Mouse (Mus musculus) gastrocnemius, adult 8-10 months (tissue): Measurements from ENCODE around the gene Fgfr2. TPM values are rescaled to one million over a fixed set of nuclear protein-coding genes. Genes with fewer than 3 reads are reported as not detected.

ENCODE experiments used
- DNase-seq, 2 experiments: peaks; one replicate each; pipeline ENCODE4 v3.0.0; 2022; ENCODE audit warnings: low spot score in 2 of 2
- total RNA-seq, 4 experiments: library from RNA; stranded (reverse); gene quantifications; 2 replicates each; pipeline ENCODE4 v1.2.4; 2022

The Fgfr2 gene
- total RNA-seq, 4 experiments from 2014 or later, result 0.17 to 1.3 (median 0.62) TPM

GRCm38 (mm10) chr7:130969507-130969906 is 2153.6 kb downstream of the Fgfr2 start:
- no peak for DNase-seq

- no peak for DNase-seq
These were observed 2154.1 kb downstream of the Fgfr2 start for GRCm38 (mm10) chr7:130969076-130969475.

GRCm38 (mm10) chr7:130968537-130968936 is 2154.6 kb downstream of the Fgfr2 start:
- DNase-seq, result peak in 1 of 2 experiments; percentile 53

DNA sequence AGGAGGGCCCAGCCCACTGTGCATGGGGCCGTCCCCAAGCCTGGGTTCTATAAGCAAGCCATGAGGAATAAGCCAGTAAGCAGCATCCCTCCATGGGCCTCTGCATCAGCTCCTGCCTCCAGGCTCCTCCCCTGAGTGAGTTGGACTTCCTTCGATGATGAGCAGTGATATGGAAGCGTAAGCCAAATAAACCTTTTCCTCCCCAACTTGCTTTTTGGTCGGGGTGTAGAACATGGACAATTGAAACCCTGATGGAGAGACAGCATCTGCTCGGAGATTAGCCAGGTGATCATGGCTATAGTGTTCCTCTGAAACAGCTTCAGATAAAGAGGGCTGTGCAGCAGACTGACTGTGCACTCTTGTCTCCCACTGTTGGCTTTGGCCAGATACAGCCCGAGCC is 2155.2 kb downstream of the Fgfr2 start:
- DNase-seq, result no peak

- no peak for DNase-seq
These were observed 2156.3 kb downstream of the Fgfr2 start for GRCm38 (mm10) chr7:130966876-130967275.

DNA sequence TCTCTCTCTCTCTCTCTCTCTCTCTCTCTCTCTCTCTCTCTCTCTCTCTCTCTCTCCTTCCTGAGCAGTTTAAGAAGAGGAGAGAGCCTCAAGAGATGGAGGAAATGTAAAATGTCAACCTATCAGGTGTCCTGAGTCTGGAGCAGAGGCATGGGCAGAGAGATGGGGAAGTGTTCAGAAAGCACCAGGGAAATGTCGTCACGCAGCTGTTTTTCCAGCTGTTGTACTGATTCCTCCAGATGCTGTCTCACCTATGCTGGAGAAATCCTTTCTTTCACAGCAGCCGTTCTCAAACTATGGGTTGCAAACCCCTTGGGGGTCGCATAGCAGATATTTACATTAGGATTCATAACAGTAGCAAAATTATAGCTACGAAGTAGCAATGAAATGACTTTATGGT is 2156.7 kb downstream of the Fgfr2 start:
- no peak for DNase-seq

- peak in 1 of 2 experiments; percentile 42 for DNase-seq
These were observed 2157.2 kb downstream of the Fgfr2 start for GRCm38 (mm10) chr7:130965909-130966365.

- DNase-seq, result no peak
These were observed 2157.8 kb downstream of the Fgfr2 start for GRCm38 (mm10) chr7:130965396-130965795.

DNA sequence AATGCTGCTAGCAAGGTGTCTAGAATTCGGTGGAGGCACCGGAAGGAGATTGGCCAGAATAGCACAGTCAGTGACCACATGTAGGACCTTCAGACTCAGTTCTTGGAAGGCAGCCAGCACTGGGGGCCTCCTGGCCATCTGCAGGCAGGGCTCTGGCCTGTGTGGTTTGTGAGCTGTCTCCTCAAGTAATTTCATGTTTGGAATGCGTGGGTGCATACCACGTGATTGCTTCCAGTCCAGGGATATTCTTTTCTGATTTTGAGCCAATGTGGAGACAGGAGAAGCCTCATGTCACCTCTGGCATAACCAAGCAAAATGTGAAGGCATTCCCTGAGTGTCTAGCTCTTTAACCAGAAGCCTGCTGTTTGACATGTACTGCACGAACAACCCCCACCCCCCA is 2158.5 kb downstream of the Fgfr2 start:
- DNase-seq, result peak in 1 of 2 experiments; percentile 57

DNA sequence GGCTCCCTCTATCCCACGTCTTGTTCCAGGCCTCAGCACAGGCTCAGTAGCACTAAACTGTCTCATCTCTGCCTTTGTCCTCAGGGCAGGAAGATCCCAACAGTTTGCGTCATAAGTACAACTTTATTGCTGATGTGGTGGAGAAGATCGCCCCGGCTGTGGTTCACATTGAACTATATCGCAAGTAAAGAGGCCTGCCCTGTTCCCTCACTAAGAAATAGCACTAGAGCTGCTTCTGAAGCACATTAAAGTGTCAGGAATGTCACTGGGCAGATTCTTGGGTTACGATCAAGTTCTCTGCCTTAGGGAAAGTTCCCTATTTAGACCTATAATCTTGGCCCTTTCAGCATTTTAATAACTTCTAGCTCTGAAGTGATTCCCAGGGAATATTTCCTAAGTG is 2161.7 kb downstream of the Fgfr2 start:
- DNase-seq, result no peak

DNA sequence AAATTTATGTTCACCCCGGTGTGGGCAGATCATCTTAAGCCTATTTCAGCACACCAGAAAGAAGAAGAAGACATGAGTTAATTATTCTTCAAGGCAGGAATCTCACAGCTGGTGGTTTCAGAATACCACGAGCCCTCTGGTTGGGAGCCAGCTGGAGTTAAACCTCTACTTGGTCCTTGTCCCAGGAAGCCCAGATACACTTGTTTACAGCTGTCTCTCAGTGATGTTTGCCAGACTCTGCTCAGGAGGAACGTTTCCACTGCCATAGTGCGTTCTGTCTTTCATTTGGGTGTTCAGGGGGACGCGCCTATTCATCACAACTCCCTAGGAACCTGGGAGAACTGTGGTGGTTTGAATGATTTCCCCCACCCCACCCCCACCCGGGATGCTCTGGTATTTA is 2163.3 kb downstream of the Fgfr2 start:
- DNase-seq, result peak; percentile 86 to 88

DNA sequence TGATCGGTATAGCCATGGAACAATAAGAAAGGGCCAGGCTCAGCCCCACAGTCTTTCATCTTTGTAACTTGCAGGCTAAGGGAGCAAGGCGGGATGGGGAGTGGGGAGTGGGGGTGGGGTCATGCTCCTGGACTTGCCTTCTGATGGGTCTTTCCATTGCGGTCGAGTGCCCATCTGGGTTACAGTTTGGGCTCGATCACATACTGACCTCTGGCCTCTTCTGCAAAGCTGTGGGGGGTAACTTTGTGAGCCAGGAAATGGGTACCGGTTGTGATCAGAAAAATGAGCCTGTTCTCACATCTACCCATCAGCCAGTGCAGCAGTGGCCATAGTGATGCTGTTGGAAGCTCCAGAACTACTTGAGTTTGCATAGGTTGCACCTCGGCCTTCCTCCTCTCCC is 2164.6 kb downstream of the Fgfr2 start:
- no peak for DNase-seq

DNA sequence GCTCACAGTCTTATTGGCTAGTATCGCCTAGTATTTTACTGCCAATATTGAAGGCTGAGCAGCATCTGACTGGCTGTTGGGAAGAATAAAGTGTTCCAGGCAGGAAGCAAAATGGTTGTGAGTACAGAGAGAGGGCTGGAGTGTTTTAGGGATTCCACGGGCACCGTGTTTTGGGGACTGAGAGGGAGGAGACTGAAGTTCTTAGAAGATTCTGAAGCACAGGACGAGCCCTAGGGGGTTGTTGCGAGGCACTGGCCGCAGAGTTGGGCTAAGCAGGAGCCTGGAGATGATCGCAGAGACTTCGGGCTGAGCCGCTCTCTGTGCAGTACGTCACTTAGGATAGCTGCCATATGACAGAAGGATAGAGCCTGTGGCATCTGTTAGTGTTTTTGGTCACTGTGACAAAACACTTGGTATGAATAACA is 2169.0 kb downstream of the Fgfr2 start:
- DNase-seq, result no peak

- DNase-seq, result no peak
These were observed 2169.8 kb downstream of the Fgfr2 start for GRCm38 (mm10) chr7:130953376-130953775.

- no peak for DNase-seq
These were observed 2172.1 kb downstream of the Fgfr2 start for GRCm38 (mm10) chr7:130951004-130951403.

DNA sequence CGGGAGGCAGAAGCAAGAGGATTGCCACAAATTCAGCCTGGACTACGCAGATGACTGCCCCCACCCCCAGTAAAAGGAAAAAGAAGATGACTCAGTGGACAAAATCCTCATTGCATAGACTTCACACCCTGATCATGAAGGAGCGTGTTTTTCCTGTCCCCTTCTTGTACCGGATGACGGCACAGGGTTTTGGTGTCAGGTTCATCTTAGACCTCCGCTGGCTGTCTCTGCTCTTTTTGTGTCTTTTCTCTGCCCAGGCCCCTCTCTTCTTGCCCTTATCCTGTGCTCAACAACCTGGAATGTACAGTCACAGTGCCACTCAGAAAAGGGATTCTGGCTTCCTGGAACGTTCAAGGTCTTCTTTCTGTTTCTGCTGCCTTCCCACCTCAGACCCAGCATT is 2172.7 kb downstream of the Fgfr2 start:
- no peak for DNase-seq

DNA sequence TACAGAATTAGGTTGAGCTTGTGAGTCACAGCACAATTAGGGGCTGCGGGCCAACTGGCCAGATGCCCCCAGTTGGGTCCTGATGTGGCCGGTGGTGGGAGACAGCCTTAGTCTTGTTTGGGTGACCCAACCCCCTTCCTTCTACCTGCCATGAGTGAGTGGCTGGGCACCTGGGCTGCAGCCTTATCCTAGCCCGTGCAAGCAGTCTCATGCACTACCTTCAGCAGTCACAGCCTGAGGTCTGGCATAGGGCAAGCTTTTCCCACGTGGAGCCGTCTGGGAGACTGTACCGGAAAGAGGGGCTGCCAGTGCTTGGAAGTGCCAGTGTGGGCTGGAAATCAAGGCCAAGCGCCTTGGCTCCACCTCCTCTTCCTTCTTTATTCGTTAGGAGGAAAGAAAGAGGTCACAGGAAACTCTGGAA is 2173.8 kb downstream of the Fgfr2 start:
- DNase-seq, result no peak

DNA sequence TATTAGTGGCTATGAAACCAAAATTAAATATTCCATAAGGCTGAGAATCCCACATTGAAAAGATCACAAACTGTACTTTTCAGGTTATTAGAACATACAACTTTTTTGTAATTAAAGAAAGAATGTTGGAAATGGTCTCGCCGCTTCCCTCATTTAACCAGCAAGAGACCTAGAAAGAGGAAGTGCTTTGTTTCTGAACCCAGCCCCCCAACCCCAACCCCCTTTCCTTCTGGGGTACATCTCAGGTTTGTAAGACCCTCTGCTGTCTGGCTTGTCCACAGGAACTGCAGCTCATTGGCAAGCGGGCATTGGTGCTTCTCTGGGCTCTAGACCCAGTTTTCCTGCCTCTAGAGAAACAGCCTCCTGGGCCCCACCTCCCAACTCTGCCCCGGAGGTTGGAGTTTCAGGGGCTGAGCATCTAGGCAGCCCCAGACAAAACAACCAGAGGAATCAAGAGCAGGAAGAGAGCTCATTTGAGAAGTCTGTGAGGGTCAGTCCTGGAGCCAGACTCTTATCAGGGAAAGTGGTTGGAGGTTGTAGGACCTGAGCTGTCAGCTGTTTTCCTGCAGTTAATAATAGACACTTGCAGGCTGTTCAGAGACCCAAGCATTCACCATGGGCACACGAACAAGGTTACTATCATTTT is 2174.5 kb downstream of the Fgfr2 start:
- no peak for DNase-seq

DNA sequence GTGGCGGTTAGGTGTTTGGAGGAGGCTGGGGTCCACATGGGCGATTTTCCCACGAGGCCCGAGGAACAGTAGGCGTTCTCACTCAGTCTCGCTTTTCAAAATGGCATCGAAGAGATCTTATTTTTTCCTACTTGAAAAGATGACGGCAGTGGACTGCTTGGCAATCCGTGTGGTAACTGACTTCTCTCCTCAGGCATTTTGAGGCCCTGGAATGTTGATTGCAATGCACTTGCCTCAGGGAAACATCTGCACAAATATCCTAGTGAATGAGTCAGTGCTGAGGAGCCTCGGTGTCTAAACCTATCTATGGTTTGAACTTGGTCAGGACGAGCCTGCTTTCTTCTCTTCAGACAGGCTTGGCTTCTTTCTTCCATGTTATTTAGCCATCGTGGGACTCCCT is 2176.8 kb downstream of the Fgfr2 start:
- no peak for DNase-seq

- no peak for DNase-seq
These were observed 2177.4 kb downstream of the Fgfr2 start for GRCm38 (mm10) chr7:130945730-130946129.

DNA sequence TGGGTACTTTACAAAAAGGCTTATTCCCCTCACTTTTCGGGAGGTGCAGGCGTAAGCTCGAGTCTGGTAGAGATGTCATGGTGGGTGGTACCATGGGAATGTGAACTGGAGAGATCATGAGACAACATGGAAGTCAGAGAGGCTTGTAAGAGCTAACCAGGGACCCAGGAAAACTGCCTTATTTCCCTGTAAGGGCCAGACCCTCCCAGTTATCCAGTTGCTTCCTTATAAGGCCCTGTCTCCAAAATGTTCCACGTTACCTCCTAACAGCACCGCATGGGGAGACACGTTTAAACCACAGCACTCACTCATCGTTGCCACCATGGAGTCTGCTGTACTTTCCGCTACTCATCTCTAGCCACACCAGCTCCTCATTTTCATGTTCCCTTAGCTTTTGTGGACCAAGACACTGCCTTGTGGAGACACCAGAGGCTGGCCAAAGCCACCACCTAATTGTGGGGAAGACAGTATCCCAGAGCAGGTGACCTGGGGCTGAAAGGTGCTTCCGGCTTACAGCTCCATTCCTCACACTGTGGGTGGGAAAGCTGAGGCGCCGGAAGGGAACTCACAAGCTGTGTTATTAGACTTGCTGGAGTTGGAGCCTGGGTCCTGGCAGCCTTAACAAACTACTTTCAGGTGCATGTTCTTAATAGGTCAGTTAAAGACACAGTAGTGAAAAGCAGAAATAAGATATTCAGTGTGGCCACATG is 2178.2 kb downstream of the Fgfr2 start:
- DNase-seq, result no peak

- no peak for DNase-seq
These were observed 2179.8 kb downstream of the Fgfr2 start for GRCm38 (mm10) chr7:130943280-130943895.
